Mouse (Mus musculus): ENCODE data around the gene Stk11ip. TPM values are rescaled to one million over a fixed set of nuclear protein-coding genes. Genes with fewer than 3 reads are reported as not detected.

Gene Stk11ip
- total RNA-seq (2014; rRNA removed; ENCODE audit: low replicate concordance) (16.4 and 18.4 TPM in 2 replicates), polyA plus RNA-seq (2015; fragmentation: Nextera tagmentation; extraction: Ambion mirVana) (7.3 and 8.3 TPM in 2 replicates)

DNA sequence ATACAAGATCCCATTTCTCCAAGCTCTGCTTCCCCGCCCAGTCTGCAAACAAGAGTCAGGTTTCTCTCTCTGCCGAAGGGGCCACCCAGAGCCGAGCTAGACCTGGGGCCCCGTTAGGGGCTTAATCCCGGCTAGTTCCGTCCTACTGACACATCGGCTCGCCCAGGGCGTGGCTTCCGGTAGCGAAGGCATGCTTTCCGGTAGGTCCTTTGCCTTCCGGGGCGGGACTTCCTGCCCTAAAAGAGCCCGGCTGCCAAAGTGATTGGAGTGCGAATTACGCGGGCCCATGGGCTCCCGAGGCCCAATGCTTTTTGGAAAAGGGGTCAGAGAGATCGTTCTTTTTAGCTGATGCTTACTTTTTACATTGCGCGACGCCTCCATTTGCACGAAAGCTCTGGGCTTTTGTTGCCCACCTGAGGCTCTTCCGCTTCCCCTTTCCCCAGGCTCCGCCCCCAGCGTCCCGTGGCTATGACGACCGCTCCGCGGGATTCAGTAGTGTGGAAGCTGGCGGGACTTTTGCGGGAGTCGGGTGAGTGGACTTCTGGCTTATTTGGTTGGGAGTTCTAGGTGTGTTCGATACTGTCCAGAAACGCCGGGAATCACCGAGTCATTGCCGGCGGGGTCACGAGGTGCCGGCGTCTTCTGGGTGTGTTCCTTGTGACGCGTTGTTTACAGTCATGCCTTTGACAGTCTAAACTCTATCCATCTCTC is at the start of gene Stk11ip:
TSS of gene Stk11ip (plus strand) at position 209 of the 711 bp plus-strand sequence.
- peak within 1 kb of the TSS; percentile 81 for H3K4me2 ChIP-seq (ENCODE audit: low read depth, low read length)
- no peaks in the 10 kb centered on the region for H3K9me3 ChIP-seq (replicated peaks; ENCODE audit: control insufficient read depth, low read length)
- DNase-seq (ENCODE audit: low spot score): peak; percentile 97
- peaks cover 12% of the 10 kb centered on the region for H3K36me3 ChIP-seq (replicated peaks; ENCODE audit: control insufficient read depth, insufficient read depth, low read length)
- peak within 1 kb of the TSS; percentile 71 for H3K4me3 ChIP-seq (ENCODE audit: low read depth, low read length)
- no peaks in the 10 kb centered on the region for H3K27me3 ChIP-seq (ENCODE audit: control insufficient read depth, insufficient read depth, low read length)
- peak; percentile 98 for ATAC-seq (ENCODE audit: insufficient read depth, low read depth)
- no peak for TF ChIP-seq CTCF (IDR thresholded peaks at IDR 0.05; ENCODE audit: low read depth)
- TF ChIP-seq EP300 (IDR thresholded peaks at IDR 0.05; ENCODE audit: low read depth): peak; percentile 78; the same call in 1 of the 2 replicates
- peak within 1 kb of the TSS; percentile 52 for H3K9ac ChIP-seq (replicated peaks; ENCODE audit: low read depth, low read length)
- WGBS: 0% methylated on average over 46 of the region's 46 CpGs
- peak within 1 kb of the TSS; percentile 94 for H3K27ac ChIP-seq (ENCODE audit: low read depth)
- peaks cover 28% of the 10 kb centered on the region for H3K4me1 ChIP-seq (ENCODE audit: control insufficient read depth, insufficient read depth)

DNA sequence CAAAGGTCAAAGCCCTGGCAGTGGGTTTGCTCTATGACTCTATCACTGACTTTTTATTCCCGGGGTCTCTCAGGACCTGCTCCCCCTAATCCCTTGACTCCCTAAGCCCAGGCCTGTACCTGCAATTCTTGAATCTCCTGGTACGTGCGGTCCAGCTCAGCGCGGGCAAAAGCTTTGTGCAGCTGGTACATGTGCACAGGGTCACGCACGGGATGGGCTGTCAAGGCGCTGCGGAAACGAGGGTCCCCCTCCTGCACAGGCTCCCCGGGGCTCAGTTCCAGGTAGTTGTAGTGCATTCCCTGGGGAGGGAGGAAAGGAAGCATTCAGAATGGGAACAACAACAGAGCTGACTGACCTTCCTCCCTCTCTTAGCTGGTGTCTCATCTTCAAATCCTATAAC is 44.9 kb upstream of the Stk11ip start:
- peaks cover 7% of the 10 kb centered on the region; the same call in 1 of the 2 replicates for H3K4me1 ChIP-seq (ENCODE audit: control insufficient read depth, insufficient read depth)
- TF ChIP-seq EP300 (IDR thresholded peaks at IDR 0.05; ENCODE audit: low read depth): no peak
- no peak for TF ChIP-seq CTCF (IDR thresholded peaks at IDR 0.05; ENCODE audit: low read depth)
- DNase-seq (ENCODE audit: low spot score): no peak
- H3K27ac ChIP-seq (ENCODE audit: low read depth): no peak overlapping the region
- peaks cover 40% of the 10 kb centered on the region for H3K27me3 ChIP-seq (ENCODE audit: control insufficient read depth, insufficient read depth, low read length)
- H3K9ac ChIP-seq (replicated peaks; ENCODE audit: low read depth, low read length): no peak overlapping the region
- no peak for ATAC-seq (ENCODE audit: insufficient read depth, low read depth)
- H3K4me2 ChIP-seq (ENCODE audit: low read depth, low read length): no peak overlapping the region
- H3K9me3 ChIP-seq (replicated peaks; ENCODE audit: control insufficient read depth, low read length): no peaks in the 10 kb centered on the region
- H3K36me3 ChIP-seq (replicated peaks; ENCODE audit: control insufficient read depth, insufficient read depth, low read length): peaks cover 29% of the 10 kb centered on the region
- WGBS: 93% methylated on average over 11 of the region's 11 CpGs
- no peak overlapping the region for H3K4me3 ChIP-seq (ENCODE audit: low read depth, low read length)

DNA sequence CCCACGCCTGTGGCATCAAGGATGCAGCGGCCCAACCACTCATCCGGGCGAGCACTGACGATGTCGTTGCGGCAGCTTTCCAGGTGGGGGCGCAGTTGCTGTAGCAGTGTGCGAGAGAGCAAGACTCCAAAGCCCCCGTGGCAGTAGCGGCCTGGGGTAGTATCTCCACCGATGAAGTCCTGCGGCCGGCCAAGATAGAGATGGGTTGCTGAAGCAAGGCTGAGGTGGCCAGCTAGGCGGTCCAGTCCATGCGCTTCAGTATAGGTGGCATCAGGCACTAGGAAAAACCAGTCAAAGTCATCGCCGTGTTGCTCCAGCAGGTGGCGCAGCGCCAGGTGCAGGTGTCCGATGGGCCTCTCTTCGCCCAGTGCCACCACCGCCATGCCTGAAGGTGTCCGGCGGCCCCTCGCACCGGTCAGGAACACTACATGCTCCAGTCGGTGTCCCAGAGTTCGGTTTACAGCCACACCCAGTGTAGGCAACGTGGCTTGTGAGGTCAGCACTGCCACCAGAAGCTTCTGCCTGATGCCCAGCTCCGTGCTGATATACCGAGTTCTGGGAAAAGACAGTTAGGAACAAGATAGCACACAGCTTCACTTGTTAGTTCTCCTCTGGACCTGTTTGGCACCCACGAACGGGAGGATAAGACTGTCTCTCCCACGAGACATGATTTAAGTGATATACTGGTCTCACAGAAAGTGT is 43.9 kb upstream of the Stk11ip start:
- ATAC-seq (ENCODE audit: insufficient read depth, low read depth): no peak
- H3K27me3 ChIP-seq (ENCODE audit: control insufficient read depth, insufficient read depth, low read length): peaks cover 47% of the 10 kb centered on the region
- H3K27ac ChIP-seq (ENCODE audit: low read depth): no peak overlapping the region
- peak; percentile 64 for DNase-seq (ENCODE audit: low spot score)
- H3K36me3 ChIP-seq (replicated peaks; ENCODE audit: control insufficient read depth, insufficient read depth, low read length): peaks cover 29% of the 10 kb centered on the region
- no peaks in the 10 kb centered on the region for H3K9me3 ChIP-seq (replicated peaks; ENCODE audit: control insufficient read depth, low read length)
- H3K9ac ChIP-seq (replicated peaks; ENCODE audit: low read depth, low read length): no peak overlapping the region
- WGBS: 12% methylated on average over 35 of the region's 35 CpGs
- H3K4me3 ChIP-seq (ENCODE audit: low read depth, low read length): no peak overlapping the region
- TF ChIP-seq CTCF (IDR thresholded peaks at IDR 0.05; ENCODE audit: low read depth): peak; percentile 56
- no peak for TF ChIP-seq EP300 (IDR thresholded peaks at IDR 0.05; ENCODE audit: low read depth)
- H3K4me1 ChIP-seq (ENCODE audit: control insufficient read depth, insufficient read depth): peaks cover 7% of the 10 kb centered on the region; the same call in 1 of the 2 replicates
- peak overlapping the region; percentile 30 for H3K4me2 ChIP-seq (ENCODE audit: low read depth, low read length)

DNA sequence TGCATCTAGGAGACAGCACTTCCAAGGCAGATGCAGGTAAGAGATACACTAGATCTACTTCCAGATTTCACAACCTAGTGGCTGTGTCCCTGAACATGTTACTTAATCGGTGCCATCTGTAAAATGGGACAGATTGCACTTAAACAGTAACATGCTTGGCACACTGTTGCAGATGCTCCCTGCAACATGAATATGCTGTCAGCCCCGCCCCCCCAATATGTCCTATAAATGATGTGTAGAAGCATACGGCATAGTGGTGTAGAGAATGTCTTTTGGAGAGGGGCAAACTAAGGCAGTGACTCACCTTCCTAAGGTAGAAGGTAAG is 43.4 kb upstream of the Stk11ip start:
- ATAC-seq (ENCODE audit: insufficient read depth, low read depth) (no peak), DNase-seq (ENCODE audit: low spot score) (no peak)
- WGBS: 39% methylated on average over 3 of the region's 3 CpGs
- peaks cover 52% of the 10 kb centered on the region for H3K27me3 ChIP-seq (ENCODE audit: control insufficient read depth, insufficient read depth, low read length)
- peak overlapping the region; percentile 93 for H3K4me2 ChIP-seq (ENCODE audit: low read depth, low read length)
- H3K9ac ChIP-seq (replicated peaks; ENCODE audit: low read depth, low read length): no peak overlapping the region
- no peak overlapping the region for H3K27ac ChIP-seq (ENCODE audit: low read depth)
- no peaks in the 10 kb centered on the region for H3K9me3 ChIP-seq (replicated peaks; ENCODE audit: control insufficient read depth, low read length)
- H3K4me3 ChIP-seq (ENCODE audit: low read depth, low read length): peak overlapping the region; percentile 76
- TF ChIP-seq EP300 (IDR thresholded peaks at IDR 0.05; ENCODE audit: low read depth): no peak
- no peak for TF ChIP-seq CTCF (IDR thresholded peaks at IDR 0.05; ENCODE audit: low read depth)
- peaks cover 29% of the 10 kb centered on the region for H3K36me3 ChIP-seq (replicated peaks; ENCODE audit: control insufficient read depth, insufficient read depth, low read length)
- peaks cover 7% of the 10 kb centered on the region; the same call in 1 of the 2 replicates for H3K4me1 ChIP-seq (ENCODE audit: control insufficient read depth, insufficient read depth)

DNA sequence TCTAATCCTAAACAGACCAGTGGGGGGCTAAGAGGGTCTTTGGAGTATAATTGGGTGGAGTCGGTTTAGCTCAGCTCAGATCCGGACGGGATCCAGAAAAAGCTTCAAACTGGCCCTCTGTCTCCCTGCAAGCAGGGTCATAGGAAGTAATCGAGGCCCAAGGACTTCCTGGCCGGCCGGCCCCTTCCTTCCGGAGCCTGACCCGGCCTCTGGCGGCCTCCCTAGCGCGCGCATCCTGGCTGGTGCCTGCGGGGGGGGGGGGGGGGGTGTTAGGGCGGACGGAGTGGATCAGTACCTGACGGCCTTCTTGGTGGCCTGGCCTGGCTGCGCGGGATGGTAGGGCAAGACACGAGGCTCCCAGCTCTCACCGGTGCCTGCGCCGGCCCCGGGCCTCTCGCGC is 42.8 kb upstream of the Stk11ip start:
- H3K27ac ChIP-seq (ENCODE audit: low read depth): peak overlapping the region; percentile 85
- peak overlapping the region; percentile 67 for H3K9ac ChIP-seq (replicated peaks; ENCODE audit: low read depth, low read length)
- WGBS: 1% methylated on average over 19 of the region's 25 CpGs
- peak overlapping the region; percentile 93 for H3K4me2 ChIP-seq (ENCODE audit: low read depth, low read length)
- peaks cover 7% of the 10 kb centered on the region; the same call in 1 of the 2 replicates for H3K4me1 ChIP-seq (ENCODE audit: control insufficient read depth, insufficient read depth)
- peaks cover 58% of the 10 kb centered on the region for H3K27me3 ChIP-seq (ENCODE audit: control insufficient read depth, insufficient read depth, low read length)
- ATAC-seq (ENCODE audit: insufficient read depth, low read depth): peak; percentile 6; the same call in 1 of the 2 replicates
- H3K36me3 ChIP-seq (replicated peaks; ENCODE audit: control insufficient read depth, insufficient read depth, low read length): peaks cover 24% of the 10 kb centered on the region
- DNase-seq (ENCODE audit: low spot score): peak; percentile 29
- peak overlapping the region; percentile 76 for H3K4me3 ChIP-seq (ENCODE audit: low read depth, low read length)
- TF ChIP-seq CTCF (IDR thresholded peaks at IDR 0.05; ENCODE audit: low read depth) (no peak), EP300 (IDR thresholded peaks at IDR 0.05; ENCODE audit: low read depth) (no peak)
- H3K9me3 ChIP-seq (replicated peaks; ENCODE audit: control insufficient read depth, low read length): no peaks in the 10 kb centered on the region

Measured in heart, postnatal 0 days (tissue).